Mouse (Mus musculus): ENCODE results near the gene Dennd4a. TPM values are rescaled to one million over a fixed set of nuclear protein-coding genes. Genes with fewer than 3 reads are reported as not detected.
A peak's percentile ranks its signal among the peaks of the same experiment; 100 is the strongest.

The Dennd4a gene
- polyA plus RNA-seq, 1 experiment from 2014 or later, result 10.1 TPM

DNA sequence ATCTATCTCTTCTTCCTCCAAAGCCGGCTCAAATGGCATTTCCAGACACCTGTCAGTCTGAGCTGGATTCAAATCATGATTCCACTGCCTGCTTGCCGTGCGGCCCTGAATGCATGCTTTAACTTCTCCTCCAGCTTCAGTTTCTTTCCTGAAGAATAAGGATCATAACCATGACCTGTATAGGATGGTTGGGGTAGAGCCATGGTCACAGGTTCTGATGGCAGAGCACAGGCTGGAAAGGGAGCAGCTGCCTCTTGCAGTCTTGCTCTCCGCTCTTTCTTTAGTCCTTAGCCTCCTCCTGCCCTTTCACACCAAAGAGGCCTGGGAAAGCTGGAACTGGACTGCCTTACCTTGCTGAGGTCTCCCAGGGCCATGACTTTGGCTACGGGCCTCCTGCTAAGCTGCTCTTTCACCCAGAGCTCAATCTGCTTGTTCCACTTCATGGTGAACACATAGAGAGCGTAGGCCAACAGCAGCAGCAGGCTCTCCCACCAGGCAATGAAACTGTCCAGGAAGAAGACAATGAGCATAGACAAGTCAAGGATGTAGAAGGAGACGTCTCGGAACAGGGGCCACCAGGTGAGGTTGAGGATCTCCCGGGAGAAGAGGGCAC, 136.4 kb downstream of the Dennd4a start:
- Histone ChIP-seq H3K9ac (ENCODE audit: low read depth, low read length) (no peak overlapping the region), H3K36me3 (ENCODE audit: control insufficient read depth, insufficient read depth, low read length) (no peaks in the 10 kb centered on the region), H3K4me1 (replicated peaks; ENCODE audit: control insufficient read depth, insufficient read depth, low read length) (no peaks in the 10 kb centered on the region), H3K4me2 (replicated peaks; ENCODE audit: low read depth, low read length) (no peak overlapping the region), H3K4me3 (ENCODE audit: low read depth, low read length) (no peak overlapping the region), H3K27me3 (ENCODE audit: control insufficient read depth, insufficient read depth, low read length) (no peaks in the 10 kb centered on the region), H3K9me3 (ENCODE audit: control insufficient read depth, low read length) (no peaks in the 10 kb centered on the region), H3K27ac (ENCODE audit: low read depth, low read length) (no peak overlapping the region)
- DNase-seq (ENCODE audit: low spot score) (no peak), ATAC-seq (ENCODE audit: low FRiP score) (no peak)
- WGBS, result 88% methylated on average over 9 of the region's 9 CpGs

DNA sequence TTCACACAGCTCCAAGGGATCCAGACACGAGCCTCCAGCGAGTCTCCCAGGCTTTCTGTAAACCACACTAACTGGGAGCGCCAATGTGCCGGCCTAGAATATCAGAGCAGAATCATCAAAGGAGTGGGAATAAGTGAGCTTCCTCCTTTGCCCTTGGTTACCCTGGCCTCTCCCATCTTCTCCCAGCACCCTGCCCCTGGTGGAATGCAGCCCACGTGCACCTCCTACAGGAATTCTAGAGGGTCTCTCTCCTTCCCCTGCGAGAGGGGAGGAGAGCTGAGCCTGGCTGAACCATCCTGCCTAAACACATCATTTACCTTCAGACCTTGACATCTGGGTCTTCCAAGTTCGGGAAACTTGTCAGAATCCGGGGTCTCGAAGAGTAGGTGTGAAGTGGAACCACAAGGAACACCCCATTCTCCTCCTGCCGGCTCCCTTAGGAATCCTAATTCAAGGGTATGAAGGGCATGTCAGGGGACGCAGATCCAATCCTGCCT, 140.1 kb downstream of the Dennd4a start, which contains the start of gene Slc24a1:
Gene Slc24a1 (minus strand): TSS at position 447 of the 497 bp plus-strand sequence.
- Histone ChIP-seq H3K27me3 (ENCODE audit: control insufficient read depth, insufficient read depth, low read length) (no peaks in the 10 kb centered on the region), H3K36me3 (ENCODE audit: control insufficient read depth, insufficient read depth, low read length) (no peaks in the 10 kb centered on the region), H3K4me2 (replicated peaks; ENCODE audit: low read depth, low read length) (no peak within 1 kb of the TSS), H3K27ac (ENCODE audit: low read depth, low read length) (no peak within 1 kb of the TSS), H3K4me1 (replicated peaks; ENCODE audit: control insufficient read depth, insufficient read depth, low read length) (no peaks in the 10 kb centered on the region), H3K9ac (ENCODE audit: low read depth, low read length) (no peak within 1 kb of the TSS), H3K4me3 (ENCODE audit: low read depth, low read length) (no peak within 1 kb of the TSS), H3K9me3 (ENCODE audit: control insufficient read depth, low read length) (no peaks in the 10 kb centered on the region)
- no peak for ATAC-seq (ENCODE audit: low FRiP score)
- WGBS, result 47% methylated on average over 11 of the region's 11 CpGs
- DNase-seq (ENCODE audit: low spot score), result no peak

DNA sequence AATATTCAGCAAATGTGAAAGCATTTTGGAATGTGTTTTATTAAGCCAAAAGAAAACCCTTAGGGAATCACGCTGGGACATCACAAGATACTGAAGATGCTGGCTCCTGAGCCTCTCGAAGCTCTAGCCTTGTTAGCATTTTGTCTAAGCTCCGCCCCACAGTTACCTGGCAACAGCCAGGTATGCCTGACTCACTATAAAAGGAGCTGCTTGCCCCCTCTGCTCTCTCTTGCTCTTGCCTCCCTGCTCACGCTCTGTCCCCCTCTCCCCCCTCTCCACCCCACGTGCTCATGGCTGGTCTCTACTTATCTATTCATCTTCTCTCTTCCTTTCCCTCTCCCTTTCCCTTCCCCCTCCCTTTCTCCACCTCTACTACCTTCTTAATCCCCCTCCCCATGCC, 140.9 kb downstream of the Dennd4a start:
- Histone ChIP-seq H3K9me3 (ENCODE audit: control insufficient read depth, low read length) (no peaks in the 10 kb centered on the region), H3K36me3 (ENCODE audit: control insufficient read depth, insufficient read depth, low read length) (no peaks in the 10 kb centered on the region), H3K4me1 (replicated peaks; ENCODE audit: control insufficient read depth, insufficient read depth, low read length) (no peaks in the 10 kb centered on the region), H3K4me3 (ENCODE audit: low read depth, low read length) (no peak overlapping the region), H3K27ac (ENCODE audit: low read depth, low read length) (no peak overlapping the region), H3K4me2 (replicated peaks; ENCODE audit: low read depth, low read length) (no peak overlapping the region), H3K9ac (ENCODE audit: low read depth, low read length) (no peak overlapping the region), H3K27me3 (ENCODE audit: control insufficient read depth, insufficient read depth, low read length) (no peaks in the 10 kb centered on the region)
- no peak for DNase-seq (ENCODE audit: low spot score)
- ATAC-seq (ENCODE audit: low FRiP score), result no peak
- WGBS, result 21% methylated on average over 5 of the region's 5 CpGs

DNA sequence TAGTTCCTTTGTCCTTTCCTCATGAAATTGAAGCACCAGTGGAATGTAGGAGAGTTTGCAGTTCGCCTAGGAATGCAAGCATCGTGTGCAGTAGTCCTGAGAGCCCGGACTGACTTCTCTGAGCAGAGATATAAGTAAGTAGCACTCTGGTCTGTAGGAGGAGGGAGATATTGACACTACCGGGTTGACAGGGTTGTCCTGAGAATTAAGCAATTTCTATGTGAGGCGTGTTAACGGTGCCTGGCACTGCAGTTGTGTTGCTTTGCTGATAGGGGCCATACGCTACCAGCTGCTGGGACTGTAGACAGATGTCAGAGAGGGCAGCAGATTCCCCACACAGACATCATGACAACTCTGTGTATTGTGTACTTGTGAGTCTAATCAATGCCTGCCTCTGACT, 142.1 kb downstream of the Dennd4a start:
- 82% methylated on average over 7 of the region's 7 CpGs for WGBS
- ATAC-seq (ENCODE audit: low FRiP score) (no peak), DNase-seq (ENCODE audit: low spot score) (no peak)

DNA sequence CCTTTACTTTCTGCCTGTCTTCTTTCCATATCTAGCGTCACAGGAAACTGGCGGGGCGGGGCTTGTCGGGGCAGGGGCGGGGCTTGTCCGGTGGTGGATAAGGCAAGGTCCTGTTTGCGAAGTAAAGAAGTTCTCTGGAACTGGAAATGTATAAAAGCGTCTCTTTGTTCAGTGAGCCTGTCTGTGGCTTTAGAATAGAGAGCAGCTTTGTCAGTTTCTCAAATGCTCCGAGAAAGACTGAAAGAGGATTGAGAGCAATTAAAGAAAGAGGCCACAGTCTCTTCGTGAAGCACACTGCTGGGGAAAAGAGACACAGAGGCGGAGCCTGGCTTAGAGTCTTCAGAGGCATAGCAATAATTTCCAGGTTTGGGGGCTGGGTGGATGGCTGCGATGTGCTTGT, 145.2 kb downstream of the Dennd4a start:
- Histone ChIP-seq H3K9ac (ENCODE audit: low read depth, low read length) (no peak overlapping the region), H3K4me1 (replicated peaks; ENCODE audit: control insufficient read depth, insufficient read depth, low read length) (no peaks in the 10 kb centered on the region), H3K27ac (ENCODE audit: low read depth, low read length) (no peak overlapping the region), H3K27me3 (ENCODE audit: control insufficient read depth, insufficient read depth, low read length) (no peaks in the 10 kb centered on the region), H3K4me3 (ENCODE audit: low read depth, low read length) (no peak overlapping the region), H3K36me3 (ENCODE audit: control insufficient read depth, insufficient read depth, low read length) (no peaks in the 10 kb centered on the region), H3K4me2 (replicated peaks; ENCODE audit: low read depth, low read length) (no peak overlapping the region), H3K9me3 (ENCODE audit: control insufficient read depth, low read length) (no peaks in the 10 kb centered on the region)
- 28% methylated on average over 12 of the region's 12 CpGs for WGBS
- ATAC-seq (ENCODE audit: low FRiP score), result no peak
- DNase-seq (ENCODE audit: low spot score), result peak; percentile 22

More for the DNA sequence above, 142.1 kb downstream of the Dennd4a start:
- no peaks in the 10 kb centered on the region for H3K36me3 ChIP-seq (ENCODE audit: control insufficient read depth, insufficient read depth, low read length)
- H3K4me3 ChIP-seq (ENCODE audit: low read depth, low read length), result no peak overlapping the region
- H3K9ac ChIP-seq (ENCODE audit: low read depth, low read length), result no peak overlapping the region
- H3K4me1 ChIP-seq (replicated peaks; ENCODE audit: control insufficient read depth, insufficient read depth, low read length), result no peaks in the 10 kb centered on the region
- H3K27me3 ChIP-seq (ENCODE audit: control insufficient read depth, insufficient read depth, low read length), result no peaks in the 10 kb centered on the region
- H3K9me3 ChIP-seq (ENCODE audit: control insufficient read depth, low read length), result no peaks in the 10 kb centered on the region
- H3K27ac ChIP-seq (ENCODE audit: low read depth, low read length), result no peak overlapping the region
- H3K4me2 ChIP-seq (replicated peaks; ENCODE audit: low read depth, low read length), result no peak overlapping the region

DNA sequence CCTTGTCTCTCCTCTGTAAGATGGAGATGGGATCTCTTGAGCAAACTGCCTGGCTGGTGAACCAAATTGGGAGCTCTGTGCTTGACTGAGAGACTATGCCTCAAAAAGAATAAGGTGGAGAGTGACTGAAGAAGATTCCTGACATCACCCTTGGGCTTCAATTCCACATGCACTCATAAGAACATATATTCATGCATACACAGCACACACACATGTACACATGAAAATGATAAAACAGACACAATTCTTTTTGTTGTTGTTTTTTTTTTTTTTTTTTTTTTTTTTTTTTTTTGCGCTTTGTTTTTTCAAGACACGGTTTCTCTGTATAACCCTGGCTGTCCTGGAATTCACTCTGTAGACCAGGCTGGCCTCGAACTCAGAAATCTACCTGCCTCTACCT, 146.1 kb downstream of the Dennd4a start:
- 80% methylated on average over 3 of the region's 3 CpGs for WGBS

DNA sequence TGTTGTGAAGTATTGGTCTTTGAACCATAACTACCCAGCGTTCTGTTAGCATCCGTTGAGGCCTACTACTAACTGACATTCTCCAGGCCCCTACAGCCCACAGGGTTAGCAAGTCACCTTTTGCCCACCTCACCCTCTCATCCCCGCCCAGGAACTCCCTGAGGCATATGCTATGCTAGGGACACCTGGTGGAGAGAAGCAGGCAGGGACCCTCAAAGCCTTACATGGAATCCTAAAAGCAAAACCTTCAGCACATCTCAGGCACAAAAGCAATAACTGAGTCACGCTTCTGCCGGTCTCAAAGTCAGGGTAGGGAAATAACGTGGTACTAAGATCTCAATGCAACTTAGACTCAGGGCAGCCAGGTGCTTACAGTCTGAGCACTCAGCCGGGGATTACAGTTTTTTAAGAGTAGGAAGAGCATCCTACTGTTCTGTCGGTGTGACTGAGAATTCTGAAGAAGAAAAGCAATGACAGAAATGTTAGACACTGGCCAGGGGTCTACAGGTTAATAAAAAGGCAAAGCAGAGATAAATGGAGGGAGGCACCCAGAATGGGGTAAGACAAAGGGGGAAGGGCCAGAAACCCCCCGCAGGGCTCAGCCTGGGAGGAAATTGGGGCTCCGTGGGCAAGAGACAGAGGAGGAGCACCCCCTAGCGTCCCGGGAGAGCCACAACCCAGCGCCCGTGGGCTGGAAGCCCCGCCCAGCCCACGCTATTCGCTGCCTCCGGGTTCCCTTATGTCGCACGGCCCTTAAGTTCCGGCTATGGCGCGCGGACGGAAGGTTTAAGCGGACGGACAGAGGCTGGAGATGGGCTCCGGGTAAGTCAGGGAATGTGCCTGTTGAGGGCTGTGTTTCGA, 149.2 kb downstream of the Dennd4a start, which contains the start of gene Ints14:
Gene Ints14 (plus strand): TSS at position 789 of the 861 bp plus-strand sequence.
- peak; percentile 98 for DNase-seq (ENCODE audit: low spot score)
- 5% methylated on average over 29 of the region's 29 CpGs for WGBS
- peak; percentile 97 for ATAC-seq (ENCODE audit: low FRiP score)

More for the DNA sequence above, 146.1 kb downstream of the Dennd4a start:
- Histone ChIP-seq H3K4me2 (replicated peaks; ENCODE audit: low read depth, low read length) (no peak overlapping the region), H3K36me3 (ENCODE audit: control insufficient read depth, insufficient read depth, low read length) (no peaks in the 10 kb centered on the region), H3K27me3 (ENCODE audit: control insufficient read depth, insufficient read depth, low read length) (no peaks in the 10 kb centered on the region), H3K4me1 (replicated peaks; ENCODE audit: control insufficient read depth, insufficient read depth, low read length) (peaks cover 4% of the 10 kb centered on the region; the same call in 1 of the 2 replicates), H3K4me3 (ENCODE audit: low read depth, low read length) (no peak overlapping the region), H3K27ac (ENCODE audit: low read depth, low read length) (no peak overlapping the region), H3K9me3 (ENCODE audit: control insufficient read depth, low read length) (no peaks in the 10 kb centered on the region), H3K9ac (ENCODE audit: low read depth, low read length) (no peak overlapping the region)
- ATAC-seq (ENCODE audit: low FRiP score) (no peak), DNase-seq (ENCODE audit: low spot score) (no peak)

DNA sequence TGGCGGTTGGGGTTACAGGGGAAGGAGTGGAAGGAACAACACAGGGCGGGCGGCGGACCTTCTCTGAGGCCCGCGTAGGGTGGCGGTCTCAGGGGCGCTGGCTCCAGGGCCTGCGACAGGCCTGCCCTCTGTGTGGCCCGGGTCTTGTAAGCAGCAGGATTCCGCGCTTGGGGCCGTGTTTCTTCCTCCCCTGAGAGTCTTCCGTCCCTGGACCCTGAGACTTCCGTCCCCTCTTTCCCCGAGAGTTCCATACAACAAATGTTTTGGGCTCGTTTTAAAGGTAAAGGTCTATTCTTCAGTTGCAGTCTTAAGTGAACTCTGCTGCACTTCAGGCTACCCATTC, 149.8 kb downstream of the Dennd4a start:
- Histone ChIP-seq H3K4me2 (replicated peaks; ENCODE audit: low read depth, low read length) (peak overlapping the region; percentile 53), H3K4me1 (replicated peaks; ENCODE audit: control insufficient read depth, insufficient read depth, low read length) (peaks cover 4% of the 10 kb centered on the region; the same call in 1 of the 2 replicates), H3K27ac (ENCODE audit: low read depth, low read length) (peak overlapping the region; percentile 72), H3K9ac (ENCODE audit: low read depth, low read length) (peak overlapping the region; percentile 90), H3K36me3 (ENCODE audit: control insufficient read depth, insufficient read depth, low read length) (peaks cover 10% of the 10 kb centered on the region; the same call in 1 of the 2 replicates), H3K4me3 (ENCODE audit: low read depth, low read length) (peak overlapping the region; percentile 77), H3K9me3 (ENCODE audit: control insufficient read depth, low read length) (no peaks in the 10 kb centered on the region), H3K27me3 (ENCODE audit: control insufficient read depth, insufficient read depth, low read length) (no peaks in the 10 kb centered on the region)
- ATAC-seq (ENCODE audit: low FRiP score) (no peak; the same call in 1 of the 2 replicates), DNase-seq (ENCODE audit: low spot score) (no peak)
- 1% methylated on average over 14 of the region's 17 CpGs for WGBS

More for the DNA sequence above, 149.2 kb downstream of the Dennd4a start, which contains the start of gene Ints14:
- peaks cover 4% of the 10 kb centered on the region; the same call in 1 of the 2 replicates for H3K4me1 ChIP-seq (replicated peaks; ENCODE audit: control insufficient read depth, insufficient read depth, low read length)
- H3K4me3 ChIP-seq (ENCODE audit: low read depth, low read length), result peak within 1 kb of the TSS; percentile 77
- H3K36me3 ChIP-seq (ENCODE audit: control insufficient read depth, insufficient read depth, low read length), result peaks cover 10% of the 10 kb centered on the region; the same call in 1 of the 2 replicates
- peak within 1 kb of the TSS; percentile 72 for H3K27ac ChIP-seq (ENCODE audit: low read depth, low read length)
- H3K9me3 ChIP-seq (ENCODE audit: control insufficient read depth, low read length), result no peaks in the 10 kb centered on the region
- peak within 1 kb of the TSS; percentile 90 for H3K9ac ChIP-seq (ENCODE audit: low read depth, low read length)
- H3K27me3 ChIP-seq (ENCODE audit: control insufficient read depth, insufficient read depth, low read length), result no peaks in the 10 kb centered on the region
- H3K4me2 ChIP-seq (replicated peaks; ENCODE audit: low read depth, low read length), result peak within 1 kb of the TSS; percentile 53
